Mouse (Mus musculus): ENCODE measurements around the gene Rad51ap1. TPM values are rescaled to one million over a fixed set of nuclear protein-coding genes. Genes with fewer than 3 reads are reported as not detected.

The Rad51ap1 gene
- total RNA-seq, 2 experiments from 2014 or later: 2.7 to 3.6 TPM

DNA sequence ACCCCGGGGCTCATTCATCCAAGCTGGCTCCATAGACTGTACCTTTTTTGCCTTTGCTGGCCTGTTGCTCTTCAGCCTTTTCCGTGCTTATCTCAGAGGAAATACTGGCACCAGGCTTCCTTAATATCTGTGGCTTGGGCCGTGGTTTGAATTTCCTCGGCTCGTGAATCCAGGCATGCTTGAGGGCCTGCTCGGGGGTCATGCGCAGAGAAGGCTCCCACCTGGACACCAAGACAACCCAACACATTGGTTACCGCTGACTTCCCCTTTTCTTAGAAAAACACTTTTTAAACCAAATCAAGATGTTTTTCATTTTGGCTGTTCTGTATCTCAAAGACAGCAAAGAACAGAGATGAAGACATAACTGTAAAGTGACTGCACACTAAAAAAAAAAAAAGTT, 62.3 kb downstream of the Rad51ap1 start:
- intact Hi-C loops (cut with DNase I): no loop called here
- no peak for DNase-seq (ENCODE audit: low spot score in 2 of 2)

Other genes with a start within 250 kb of the Rad51ap1 start
- 10 to 100 TPM; 76.4 to 78.5 TPM for gene Kcna6, start 198.9 kb downstream of the Rad51ap1 start, total RNA-seq (2021)
- 100 to 1,000 TPM; 163 to 166 TPM for gene Ndufa9, start 90.5 kb downstream of the Rad51ap1 start, total RNA-seq (2021)
- under 1 TPM; 0.19 to 0.24 TPM for gene Akap3, start 86.5 kb downstream of the Rad51ap1 start, total RNA-seq (2021)
- gene Dyrk4, start 17.7 kb downstream of the Rad51ap1 start, total RNA-seq (2021): under 1 TPM in 1 of 2 experiments, not detected in 1; 0.37 TPM
- gene D6Wsu163e, start 375 bp upstream of the Rad51ap1 start, total RNA-seq (2021): 10 to 100 TPM; 35.1 to 44.9 TPM
- not detected for gene Fgf6, start 76.0 kb upstream of the Rad51ap1 start, total RNA-seq (2021)
- under 1 TPM; 0.49 to 0.64 TPM for gene Fgf23, start 133.3 kb upstream of the Rad51ap1 start, total RNA-seq (2021)
- 10 to 100 TPM; 24.7 to 25.5 TPM for gene Tigar, start 170.0 kb upstream of the Rad51ap1 start, total RNA-seq (2021)
- gene Ccnd2, start 212.6 kb upstream of the Rad51ap1 start, total RNA-seq (2021): 100 to 1,000 TPM; 102 to 106 TPM